9 mouse cellular contexts compared by ENCODE assay signal in the genomic region with DNA sequence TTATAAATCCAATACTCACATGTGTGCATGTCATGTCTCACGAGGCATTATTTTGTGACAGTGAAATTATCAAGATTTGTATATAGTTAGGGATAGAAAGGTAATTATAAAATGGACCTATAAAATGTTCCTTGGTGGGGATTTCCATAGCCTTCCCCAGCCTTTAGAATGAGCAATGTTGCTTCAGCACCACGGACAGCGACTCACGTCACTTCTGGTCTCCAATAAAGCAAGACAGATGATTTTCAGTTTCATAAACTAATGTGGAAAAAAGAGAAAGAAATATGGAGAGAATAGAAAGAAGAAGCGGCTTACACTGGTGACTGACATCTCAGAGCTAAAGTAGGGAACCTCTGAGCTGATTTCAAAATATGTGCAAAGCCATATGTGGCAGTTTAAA. TPM values are rescaled to one million over a fixed set of nuclear protein-coding genes. Genes with fewer than 3 reads are reported as not detected.
DNase-seq lines count a peak whose midpoint lies in the region; ATAC-seq and TF ChIP-seq lines count a peak whose summit lies in the region.
"Had no signal": no experiment of that assay in that cellular context is flagged by ENCODE, and none has a peak within 500 bp of the region (broad histone marks: within the 10 kb centered on the region; RNA-seq: fewer than 3 reads in every experiment).

No protein-coding gene starts in this region.

- no peaks in the 10 kb centered on the region for H3K4me1 ChIP-seq in kidney, postnatal 0 days (replicated peaks; ENCODE audit: insufficient read depth, low read length)
- H3K4me1 ChIP-seq in kidney, embryonic 16.5 days (ENCODE audit: insufficient read depth, low read length) = no peaks in the 10 kb centered on the region
- peaks cover 22% of the 10 kb centered on the region for H3K4me1 ChIP-seq in embryonic facial prominence, embryonic 10.5 days
- no peaks in the 10 kb centered on the region for H3K4me1 ChIP-seq in lung, embryonic 14.5 days (ENCODE audit: insufficient read depth)
- H3K4me1 ChIP-seq: liver, embryonic 15.5 days had no signal

- H3K4me3 ChIP-seq in kidney, postnatal 0 days (replicated peaks; ENCODE audit: low read depth, low read length) = no peak overlapping the region
- no peak overlapping the region for H3K4me3 ChIP-seq in kidney, embryonic 16.5 days (ENCODE audit: low read length)
- no peak overlapping the region for H3K4me3 ChIP-seq in embryonic facial prominence, embryonic 10.5 days
- H3K4me3 ChIP-seq in lung, embryonic 14.5 days (ENCODE audit: low read depth, low read length) = no peak overlapping the region
- H3K4me3 ChIP-seq: liver, embryonic 15.5 days had no signal

- 18% methylated on average over 5 of the region's 5 CpGs for WGBS in kidney, postnatal 0 days
- WGBS in kidney, embryonic 16.5 days = 15% methylated on average over 5 of the region's 5 CpGs
- 17% methylated on average over 5 of the region's 5 CpGs for WGBS in embryonic facial prominence, embryonic 10.5 days
- 7% methylated on average over 5 of the region's 5 CpGs for WGBS in lung, embryonic 14.5 days

- DNase-seq in kidney, postnatal 0 days (ENCODE audit: low spot score) = peak; percentile 77
- peak; percentile 39 for DNase-seq in T-cell, adult 2 months (ENCODE audit: low spot score)
- peak; percentile 81 for DNase-seq in embryonic facial prominence, embryonic 10.5 days (ENCODE audit: low spot score)
- DNase-seq in lung, embryonic 14.5 days = peak; percentile 93
- peak; percentile 93 for DNase-seq in thymus, postnatal 4 days
- no peak for DNase-seq in frontal cortex, postnatal 36 days (ENCODE audit: low spot score in 2 of 2)
- DNase-seq in layer of hippocampus, adult 9-10 months (ENCODE audit: low spot score) = no peak

- H3K9ac ChIP-seq in kidney, postnatal 0 days (ENCODE audit: low read depth, low read length) = no peak overlapping the region
- no peak overlapping the region for H3K9ac ChIP-seq in kidney, embryonic 16.5 days (replicated peaks; ENCODE audit: low read length)
- H3K9ac ChIP-seq in lung, embryonic 14.5 days = no peak overlapping the region
- H3K9ac ChIP-seq: liver, embryonic 15.5 days had no signal

- H3K36me3 ChIP-seq in kidney, postnatal 0 days (ENCODE audit: insufficient read depth, low read length) = no peaks in the 10 kb centered on the region
- H3K36me3 ChIP-seq in kidney, embryonic 16.5 days (ENCODE audit: insufficient read depth, low read length) = no peaks in the 10 kb centered on the region
- H3K36me3 ChIP-seq in embryonic facial prominence, embryonic 10.5 days (replicated peaks) = no peaks in the 10 kb centered on the region
- no peaks in the 10 kb centered on the region for H3K36me3 ChIP-seq in lung, embryonic 14.5 days (ENCODE audit: insufficient read depth)
- H3K36me3 ChIP-seq: liver, embryonic 15.5 days had no signal

- H3K9me3 ChIP-seq in kidney, postnatal 0 days (replicated peaks; ENCODE audit: low read length) = no peaks in the 10 kb centered on the region
- H3K9me3 ChIP-seq in kidney, embryonic 16.5 days (ENCODE audit: low read length) = no peaks in the 10 kb centered on the region
- H3K9me3 ChIP-seq in embryonic facial prominence, embryonic 10.5 days = no peaks in the 10 kb centered on the region
- no peaks in the 10 kb centered on the region for H3K9me3 ChIP-seq in lung, embryonic 14.5 days (ENCODE audit: low read depth, low read length)
- H3K9me3 ChIP-seq: liver, embryonic 15.5 days had no signal

- H3K4me2 ChIP-seq in kidney, postnatal 0 days (ENCODE audit: low read length) = no peak overlapping the region
- no peak overlapping the region for H3K4me2 ChIP-seq in kidney, embryonic 16.5 days (replicated peaks; ENCODE audit: low read depth, low read length)
- H3K4me2 ChIP-seq in lung, embryonic 14.5 days = no peak overlapping the region
- H3K4me2 ChIP-seq: liver, embryonic 15.5 days had no signal

- TF ChIP-seq CTCF in kidney, postnatal 0 days (IDR thresholded peaks at IDR 0.05; ENCODE audit: low read depth) = no peak
- TF ChIP-seq CTCF in lung, embryonic 14.5 days (IDR thresholded peaks at IDR 0.05; ENCODE audit: low read depth) = no peak

- no peak overlapping the region for H3K27ac ChIP-seq in kidney, postnatal 0 days
- no peak overlapping the region for H3K27ac ChIP-seq in kidney, embryonic 16.5 days (ENCODE audit: low read length)
- no peak overlapping the region for H3K27ac ChIP-seq in embryonic facial prominence, embryonic 10.5 days (replicated peaks)
- H3K27ac ChIP-seq in lung, embryonic 14.5 days (ENCODE audit: low read depth) = no peak overlapping the region
- H3K27ac ChIP-seq: liver, embryonic 15.5 days had no signal

- ATAC-seq in kidney, postnatal 0 days (replicated peaks; ENCODE audit: low FRiP score, low read depth) = no peak
- no peak for ATAC-seq in kidney, embryonic 16.5 days (ENCODE audit: low FRiP score, low TSS enrichment)
- no peak for ATAC-seq in lung, embryonic 14.5 days (ENCODE audit: insufficient read depth)

- no peaks in the 10 kb centered on the region for H3K27me3 ChIP-seq in kidney, postnatal 0 days (ENCODE audit: insufficient read depth, low read length)
- no peaks in the 10 kb centered on the region for H3K27me3 ChIP-seq in kidney, embryonic 16.5 days (ENCODE audit: insufficient read depth, low read length)
- H3K27me3 ChIP-seq in embryonic facial prominence, embryonic 10.5 days (replicated peaks; ENCODE audit: low read depth, poor library complexity, severe bottlenecking) = 0 out of 2 replicates have a peak, but pooled peaks cover 4% of the 10 kb centered on the region
- H3K27me3 ChIP-seq in lung, embryonic 14.5 days (ENCODE audit: insufficient read depth, low read length) = no peaks in the 10 kb centered on the region
- H3K27me3 ChIP-seq: liver, embryonic 15.5 days had no signal

RNA-seq across cellular contexts. Expression of gene 3110018I06Rik, which starts 23.7 kb away (rescaled TPM):
- not detected in 2 replicates for polyA plus RNA-seq in kidney, postnatal 0 days (2015; fragmentation: Nextera tagmentation; extraction: Ambion mirVana)
- not detected in 2 replicates for polyA plus RNA-seq in kidney, embryonic 16.5 days (2015; fragmentation: Nextera tagmentation; extraction: Ambion mirVana)
- polyA plus RNA-seq in embryonic facial prominence, embryonic 10.5 days (2016; fragmentation: Nextera tagmentation; extraction: Ambion mirVana) = not detected in 2 replicates
- polyA plus RNA-seq in lung, embryonic 14.5 days (2014; fragmentation: Nextera tagmentation; extraction: Ambion mirVana) = not detected in 2 replicates
- polyA plus RNA-seq: liver, embryonic 15.5 days had no signal

Comparison
In these comparisons a context has a peak if more than half of its experiments do, and no peak if none do; other contexts are left out.
1. DNase-seq: peak in kidney, postnatal 0 days (single experiment), T-cell, adult 2 months (single experiment), embryonic facial prominence, embryonic 10.5 days (single experiment), lung, embryonic 14.5 days (single experiment) and thymus, postnatal 4 days (single experiment); none in frontal cortex, postnatal 36 days (0 of 2) and layer of hippocampus, adult 9-10 months (single experiment).